Mouse (Mus musculus) ES-E14 (cell line): ENCODE data around the gene Hnf1a. TPM values are rescaled to one million over a fixed set of nuclear protein-coding genes. Genes with fewer than 3 reads are reported as not detected.

ENCODE experiments used
- DNase-seq: peaks from one replicate; pipeline ENCODE4 v3.0.0-alpha.2; 2013; ENCODE audit warnings: low read depth, low spot score
- H3K27ac ChIP-seq: 2 replicates; pipeline ENCODE4 v1.5.1; 2012; ENCODE audit warnings: low read depth, mild to moderate bottlenecking, low read length, moderate library complexity, mixed read lengths; ENCODE audit not compliant: poor library complexity, insufficient read depth, severe bottlenecking
- H3K36me3 ChIP-seq: 2 replicates; pipeline ENCODE4 v1.6.1; 2012; ENCODE audit warnings: mild to moderate bottlenecking, low read length, moderate library complexity, mixed read lengths; ENCODE audit not compliant: control insufficient read depth, poor library complexity, insufficient read depth, severe bottlenecking
- H3K4me1 ChIP-seq, 2 experiments: fragments of 150-350 bp in 1 of 2; sonication (generic) in 1 of 2; 2 replicates each; pipeline ENCODE4 v1.6.1; 2012; ENCODE audit warnings: low read length in 2 of 2, mild to moderate bottlenecking in 1 of 2, mixed read lengths in 1 of 2; ENCODE audit not compliant: control insufficient read depth in 2 of 2, insufficient read depth in 2 of 2, poor library complexity in 1 of 2
- H3K4me3 ChIP-seq, 2 experiments: fragments of 150-350 bp in 1 of 2; sonication (generic) in 1 of 2; 2 replicates each; pipeline ENCODE4 v1.5.1; 2012; ENCODE audit warnings: low read length in 2 of 2, low read depth in 1 of 2, mild to moderate bottlenecking in 1 of 2, mixed read lengths in 1 of 2; ENCODE audit not compliant: insufficient read depth in 1 of 2, poor library complexity in 1 of 2, severe bottlenecking in 1 of 2
- H3K9ac ChIP-seq: 2 replicates; pipeline ENCODE4 v1.6.1; 2012; ENCODE audit warnings: low read depth, mild to moderate bottlenecking, low read length, mixed read lengths; ENCODE audit not compliant: poor library complexity, insufficient read depth, severe bottlenecking
- H3K9me3 ChIP-seq: fragments of 150-350 bp; sonication (generic); 2 replicates; pipeline ENCODE4 v1.6.1; 2012; ENCODE audit warnings: low read depth, mild to moderate bottlenecking, low read length; ENCODE audit not compliant: control insufficient read depth, insufficient read depth
- CHD2 ChIP-seq: IDR thresholded peaks from 2 replicates; pipeline ENCODE4 v1.6.1; 2014; ENCODE audit warnings: mild to moderate bottlenecking, low read depth, low read length, inconsistent platforms
- HCFC1 ChIP-seq: IDR thresholded peaks from 2 replicates; pipeline ENCODE4 v1.6.1; 2012; ENCODE audit warnings: low read length, inconsistent platforms, borderline replicate concordance; ENCODE audit not compliant: insufficient read depth
- MAFK ChIP-seq: IDR thresholded peaks from 2 replicates; pipeline ENCODE4 v1.6.1; 2014; ENCODE audit warnings: mild to moderate bottlenecking, low read depth, low read length, inconsistent platforms; ENCODE audit not compliant: insufficient read depth
- ZC3H11A ChIP-seq: IDR thresholded peaks from 2 replicates; pipeline ENCODE4 v1.6.1; 2012; ENCODE audit warnings: low read depth, mild to moderate bottlenecking, inconsistent platforms, low read length, borderline replicate concordance
- ZNF384 ChIP-seq: IDR thresholded peaks from 2 replicates; pipeline ENCODE4 v1.6.1; 2012; ENCODE audit warnings: low read depth, low read length, inconsistent platforms
- in situ Hi-C, 2 experiments: fragments of 600-800 bp; cut with MboI; formaldehyde crosslinking; loops; one replicate each; pipeline ENCODE4 v1.15.1; 2025; ENCODE audit warnings: low sequenced_read_pairs in 2 of 2, inconsistent platforms in 1 of 2; ENCODE audit not compliant: unreplicated experiment in 2 of 2
- total RNA-seq: library from RNA; depleted of rRNA; stranded (reverse); fragments of 300-350 nt; gene quantifications from 2 replicates; pipeline ENCODE4 v1.2.3, GENCODE M21; 2012

The Hnf1a gene
- total RNA-seq, 1 experiment: 2.0 TPM

DNA sequence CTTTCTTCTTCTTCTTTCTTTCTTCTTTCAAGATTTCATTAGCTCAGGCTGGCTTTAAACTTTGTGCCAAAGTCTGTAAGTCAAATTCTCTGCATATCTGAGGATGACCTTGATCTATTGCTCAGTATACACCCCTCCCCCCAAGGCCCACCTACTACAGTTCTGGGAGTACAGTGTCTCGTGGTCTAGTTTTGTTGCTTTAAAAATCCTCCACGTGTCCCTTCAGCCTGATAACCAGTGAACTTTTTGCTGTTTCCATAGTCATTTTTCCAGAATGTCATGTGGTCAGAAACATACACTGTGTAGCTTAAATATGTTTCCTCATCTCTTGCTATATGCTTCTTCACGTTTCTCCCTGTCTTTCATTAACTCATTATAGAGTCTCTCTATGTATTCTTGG, 39.1 kb upstream of the Hnf1a start:
- H3K9ac ChIP-seq: no peak overlapping the region
- no peak for TF ChIP-seq CHD2
- DNase-seq: no peak
- H3K9me3 ChIP-seq: no peaks in the 10 kb centered on the region
- H3K27ac ChIP-seq: no peak overlapping the region
- H3K4me3 ChIP-seq: peak overlapping the region in 1 of 2 experiments; percentile 55; a peak in 1 of 4 replicates
- in situ Hi-C loops: no loop called here
- H3K36me3 ChIP-seq: no peaks in the 10 kb centered on the region
- peaks cover 3 to 23% of the 10 kb centered on the region in 2 experiments; a peak in 3 of 4 replicates for H3K4me1 ChIP-seq

DNA sequence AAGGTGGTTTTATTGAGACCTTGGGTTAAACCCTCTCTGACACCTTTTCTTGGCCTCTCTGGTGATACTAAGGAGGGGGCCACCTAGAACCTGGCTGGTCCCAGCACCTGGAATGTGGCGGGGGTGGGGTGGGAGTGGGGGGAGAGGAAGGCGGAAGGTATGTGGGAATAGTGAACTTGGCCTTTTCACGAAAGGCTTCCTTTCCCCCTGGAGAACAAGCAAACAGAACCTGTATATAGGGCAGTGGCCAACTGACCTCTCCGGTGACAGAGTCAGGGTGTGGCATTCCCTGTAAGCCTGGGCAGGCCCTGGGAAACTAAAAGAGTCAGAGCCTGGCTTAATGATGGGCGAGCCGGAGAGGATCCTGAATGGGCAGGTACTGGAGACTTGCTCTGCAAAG, 38.2 kb upstream of the Hnf1a start:
- H3K9ac ChIP-seq: no peak overlapping the region
- in situ Hi-C loops: no loop called here
- H3K4me1 ChIP-seq: peaks cover 3 to 19% of the 10 kb centered on the region in 2 experiments; a peak in 3 of 4 replicates
- TF ChIP-seq HCFC1 (no peak), MAFK (no peak), CHD2 (no peak), ZC3H11A (no peak), ZNF384 (no peak)
- no peaks in the 10 kb centered on the region for H3K36me3 ChIP-seq
- no peaks in the 10 kb centered on the region for H3K9me3 ChIP-seq
- no peak overlapping the region for H3K27ac ChIP-seq
- DNase-seq: no peak
- H3K4me3 ChIP-seq: no peak overlapping the region

DNA sequence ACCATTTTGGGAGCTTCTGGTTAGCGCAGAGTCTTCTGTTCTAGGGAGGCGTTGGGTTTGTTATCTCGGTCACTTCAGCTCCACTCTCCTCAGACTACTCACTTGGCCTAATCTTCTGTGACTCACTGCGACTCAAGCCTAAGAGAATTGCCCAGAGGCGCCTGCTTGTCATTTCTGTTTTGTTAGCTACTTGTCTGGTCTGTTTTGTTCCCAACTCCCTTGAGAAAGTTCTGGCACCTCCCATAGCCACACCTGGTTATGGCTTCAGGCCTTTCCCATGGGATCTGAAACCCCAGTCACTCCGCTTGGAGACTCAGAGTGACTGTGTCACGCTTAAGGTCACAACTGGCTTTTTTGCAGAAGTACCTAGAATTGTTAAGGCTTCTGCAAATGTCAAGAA, 37.4 kb upstream of the Hnf1a start:
- Histone ChIP-seq H3K4me1 (peaks cover 3 to 17% of the 10 kb centered on the region in 2 experiments; a peak in 3 of 4 replicates), H3K9me3 (no peaks in the 10 kb centered on the region), H3K27ac (no peak overlapping the region), H3K4me3 (no peak overlapping the region), H3K36me3 (no peaks in the 10 kb centered on the region), H3K9ac (no peak overlapping the region)
- in situ Hi-C loops: no loop called here
- TF ChIP-seq ZC3H11A (no peak), MAFK (no peak), HCFC1 (no peak), CHD2 (no peak), ZNF384 (no peak)
- peak; percentile 64 for DNase-seq

DNA sequence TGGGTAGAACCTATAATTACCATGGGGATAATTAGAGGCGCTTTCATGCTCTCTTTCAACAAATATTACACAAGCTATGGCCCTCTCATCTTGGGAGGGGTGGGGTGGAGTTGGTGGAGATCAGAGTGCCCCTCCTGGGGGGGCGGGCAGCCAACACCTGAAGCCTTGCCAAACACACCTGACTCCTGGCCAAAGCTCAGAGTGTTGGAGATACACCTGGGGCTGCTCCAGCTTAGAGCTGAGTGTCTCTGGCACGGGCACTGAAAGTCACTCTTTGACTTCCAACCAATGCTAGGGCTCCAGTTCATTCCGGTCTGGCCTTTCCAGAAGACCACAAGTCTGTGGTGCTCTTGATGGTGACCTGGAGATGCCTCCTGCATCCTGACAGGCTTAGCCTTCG, 36.9 kb upstream of the Hnf1a start:
- in situ Hi-C loops: no loop called here
- TF ChIP-seq MAFK (no peak), HCFC1 (no peak), CHD2 (no peak), ZC3H11A (no peak), ZNF384 (no peak)
- no peak overlapping the region for H3K27ac ChIP-seq
- peaks cover 3 to 12% of the 10 kb centered on the region in 2 experiments; a peak in 3 of 4 replicates for H3K4me1 ChIP-seq
- no peak overlapping the region for H3K9ac ChIP-seq
- no peak for DNase-seq
- no peaks in the 10 kb centered on the region for H3K36me3 ChIP-seq
- no peaks in the 10 kb centered on the region for H3K9me3 ChIP-seq
- no peak overlapping the region for H3K4me3 ChIP-seq

DNA sequence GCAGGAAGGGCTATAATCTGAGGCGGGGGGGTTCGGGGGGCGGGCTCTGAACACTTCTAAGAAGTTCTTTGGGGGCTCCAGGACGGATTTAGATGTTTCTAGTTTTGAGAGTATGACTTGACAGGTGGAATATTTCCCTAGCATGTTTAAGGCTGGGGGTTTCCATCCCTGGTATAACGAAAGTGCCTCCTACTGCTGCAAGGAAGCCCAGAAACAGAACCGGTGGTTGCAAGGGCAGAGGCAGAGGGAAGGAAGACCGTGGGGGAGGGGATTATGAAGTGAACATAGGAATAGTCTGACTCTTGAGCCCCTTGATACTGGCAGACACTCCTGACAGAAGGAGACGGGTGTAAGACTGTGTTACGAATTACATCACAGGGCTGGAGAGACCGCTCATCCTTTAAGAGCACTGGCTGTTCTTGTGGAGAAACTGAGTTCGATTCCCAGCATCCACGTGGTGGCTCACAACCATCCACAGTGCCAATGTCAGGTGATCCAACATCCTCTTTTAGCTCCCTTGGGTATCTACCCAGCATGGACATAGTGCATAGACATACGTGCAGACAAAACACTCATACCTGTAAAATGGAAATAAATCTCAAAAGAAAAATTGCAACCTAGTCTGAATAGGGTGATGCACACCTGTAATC, 32.5 kb upstream of the Hnf1a start:
- TF ChIP-seq ZC3H11A (no peak), CHD2 (no peak), MAFK (no peak), HCFC1 (no peak), ZNF384 (no peak)
- DNase-seq: no peak
- in situ Hi-C loops: no loop called here
- no peaks in the 10 kb centered on the region for H3K36me3 ChIP-seq
- H3K4me1 ChIP-seq: peaks cover 0 to 13% of the 10 kb centered on the region in 2 experiments; a peak in 2 of 4 replicates
- no peak overlapping the region for H3K27ac ChIP-seq
- H3K9ac ChIP-seq: no peak overlapping the region
- H3K4me3 ChIP-seq: no peak overlapping the region
- no peaks in the 10 kb centered on the region for H3K9me3 ChIP-seq
